Mouse (Mus musculus) small intestine, adult 2 months (tissue): ENCODE results near the gene Ccdc82. TPM values are rescaled to one million over a fixed set of nuclear protein-coding genes. Genes with fewer than 3 reads are reported as not detected.
A peak's percentile ranks its signal among the peaks of the same experiment; 100 is the strongest.

Experiments used
- H3K27ac ChIP-seq: fragments of 200-500 bp; 2 replicates; pipeline ENCODE4 v1.5.1; 2012; ENCODE audit warnings: low read depth, low read length, control low read depth, inconsistent platforms; ENCODE audit not compliant: insufficient read depth
- H3K27me3 ChIP-seq: fragments of 200-500 bp; 2 replicates; pipeline ENCODE4 v1.6.1; 2012; ENCODE audit warnings: mild to moderate bottlenecking, moderate library complexity, low read length, inconsistent platforms; ENCODE audit not compliant: control insufficient read depth, insufficient read depth
- H3K36me3 ChIP-seq: fragments of 200-500 bp; 2 replicates; pipeline ENCODE4 v1.6.1; 2012; ENCODE audit warnings: mild to moderate bottlenecking, low read length, control low read depth, inconsistent platforms; ENCODE audit not compliant: control insufficient read depth, insufficient read depth
- H3K4me1 ChIP-seq: fragments of 200-500 bp; 2 replicates; pipeline ENCODE4 v1.6.1; 2012; ENCODE audit warnings: low read length, inconsistent platforms, mixed read lengths; ENCODE audit not compliant: control insufficient read depth, insufficient read depth, insufficient read length
- H3K4me3 ChIP-seq: fragments of 200-500 bp; 2 replicates; pipeline ENCODE4 v1.5.1; 2012; ENCODE audit warnings: low read depth, mild to moderate bottlenecking, control low read depth, inconsistent platforms, low read length, moderate library complexity
- CTCF ChIP-seq: fragments of 200-500 bp; IDR thresholded peaks from 2 replicates; pipeline ENCODE4 v1.5.1; 2012; ENCODE audit warnings: low read depth, mild to moderate bottlenecking, control low read depth, inconsistent platforms, low read length, moderate library complexity, mixed read lengths; ENCODE audit not compliant: insufficient replicate concordance, insufficient read length; ENCODE audit errors: extremely low read depth
- POLR2A ChIP-seq: fragments of 200-500 bp; IDR thresholded peaks from 2 replicates; pipeline ENCODE4 v1.6.1; 2012; ENCODE audit warnings: low read depth, mild to moderate bottlenecking, control low read depth, inconsistent platforms, low read length, moderate library complexity
- WGBS: fragments of 180-500 bp; shearing (Covaris S2); methylation state at CpG from one replicate; pipeline ENCODE4 v1.1.7; 2018; 5-methylcytosine and 5-hydroxymethylcytosine counted together
- polyA plus RNA-seq: library from polyadenylated mRNA; depleted of rRNA; stranded (reverse); fragments of >200 nt; gene quantifications from 2 replicates; pipeline ENCODE4 v1.2.3, GENCODE M21; 2012; rRNA removed

Ccdc82 gene
- polyA plus RNA-seq = 1.7 and 4.1 TPM in 2 replicates

DNA sequence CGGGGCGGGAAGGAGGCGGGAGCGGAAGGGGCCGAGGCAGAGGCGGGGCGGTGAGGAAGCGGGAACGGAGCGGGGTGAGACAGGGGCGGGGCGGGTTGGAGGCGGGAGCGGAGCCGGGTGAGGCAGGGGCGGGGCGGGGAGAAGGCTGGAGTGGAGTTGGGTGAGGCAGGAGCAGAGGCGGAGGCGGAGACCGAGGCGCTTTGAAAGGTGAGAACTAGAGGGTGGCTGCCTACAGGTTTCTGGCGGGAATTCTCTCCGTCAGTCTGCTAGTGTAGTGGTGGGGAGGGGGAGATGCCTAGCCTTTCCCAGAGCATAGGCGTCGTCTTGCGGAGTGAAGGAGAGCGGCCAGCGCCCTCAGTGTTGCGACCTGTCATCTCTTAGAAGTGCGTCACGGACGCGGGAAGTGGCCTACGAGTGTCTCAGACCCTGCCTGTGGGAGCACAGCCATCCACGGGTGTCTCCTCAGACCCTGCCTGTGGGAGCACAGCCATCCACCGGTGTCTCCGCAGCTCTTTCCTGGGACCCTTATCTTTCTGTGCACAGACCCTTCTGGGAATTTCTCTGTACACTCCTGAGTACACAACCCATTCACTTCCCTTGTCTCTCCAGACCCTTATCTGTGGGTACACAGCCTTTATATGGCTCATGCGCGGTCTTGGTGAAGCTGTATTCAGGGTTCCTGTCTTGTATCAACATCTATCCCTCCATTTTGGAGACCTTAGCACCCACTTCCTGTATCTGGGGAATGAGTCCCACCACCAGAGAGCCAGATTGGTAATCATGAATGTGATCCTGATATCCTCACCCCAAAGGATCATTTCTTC lies at the start of gene Ccdc82:
Ccdc82 (plus strand) TSS at position 141 of the 824 bp plus-strand sequence.
- no peaks in the 10 kb centered on the region for H3K36me3 ChIP-seq
- H3K27ac ChIP-seq = peak within 1 kb of the TSS; percentile 85
- peaks cover 9% of the 10 kb centered on the region; the same call in 1 of the 2 replicates for H3K4me1 ChIP-seq
- TF ChIP-seq POLR2A (peak; percentile 51; the same call in 1 of the 2 replicates), CTCF (no peak)
- under 1% methylated on average over 30 of the region's 39 CpGs for WGBS
- peak within 1 kb of the TSS; percentile 98 for H3K4me3 ChIP-seq
- no peaks in the 10 kb centered on the region for H3K27me3 ChIP-seq

- Histone ChIP-seq H3K27ac (no peak overlapping the region), H3K4me1 (no peaks in the 10 kb centered on the region), H3K27me3 (no peaks in the 10 kb centered on the region), H3K4me3 (no peak overlapping the region), H3K36me3 (no peaks in the 10 kb centered on the region)
- TF ChIP-seq CTCF (no peak), POLR2A (no peak)
- WGBS = 35% methylated on average over 3 of the region's 3 CpGs
These were observed 46.7 kb upstream of the Ccdc82 start for GRCm38 (mm10) chr9:13200079-13200478.

GRCm38 (mm10) chr9:13203109-13203508 lies 43.6 kb upstream of the Ccdc82 start:
- 53% methylated on average over 1 of the region's 1 CpGs for WGBS
- no peak overlapping the region for H3K27ac ChIP-seq
- no peak overlapping the region for H3K4me3 ChIP-seq
- H3K4me1 ChIP-seq = no peaks in the 10 kb centered on the region
- TF ChIP-seq POLR2A (no peak), CTCF (no peak)
- no peaks in the 10 kb centered on the region for H3K27me3 ChIP-seq
- H3K36me3 ChIP-seq = no peaks in the 10 kb centered on the region

DNA sequence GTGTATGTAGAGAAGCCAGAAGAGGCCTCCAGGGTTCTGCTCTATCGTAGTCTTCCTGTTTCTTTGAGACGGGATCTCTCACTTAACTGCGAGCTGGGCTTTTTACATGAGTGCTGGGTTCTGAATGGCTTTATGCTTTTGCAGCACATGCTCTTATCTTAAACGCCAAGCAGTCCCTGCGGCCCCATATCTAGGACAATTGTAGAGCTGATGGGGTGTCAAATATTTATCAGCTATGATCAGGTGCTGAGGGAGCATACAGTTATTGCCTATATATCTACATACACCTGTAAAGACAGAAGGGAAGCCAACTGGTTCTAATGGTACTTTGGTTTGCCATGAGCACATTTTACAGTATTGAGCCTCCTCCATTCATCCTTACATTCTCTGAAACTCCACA lies 43.1 kb upstream of the Ccdc82 start:
- WGBS = 57% methylated on average over 5 of the region's 5 CpGs
- H3K4me3 ChIP-seq = no peak overlapping the region
- H3K27me3 ChIP-seq = no peaks in the 10 kb centered on the region
- H3K36me3 ChIP-seq = no peaks in the 10 kb centered on the region
- no peak overlapping the region for H3K27ac ChIP-seq
- no peak for TF ChIP-seq CTCF
- TF ChIP-seq POLR2A = no peak
- H3K4me1 ChIP-seq = no peaks in the 10 kb centered on the region

DNA sequence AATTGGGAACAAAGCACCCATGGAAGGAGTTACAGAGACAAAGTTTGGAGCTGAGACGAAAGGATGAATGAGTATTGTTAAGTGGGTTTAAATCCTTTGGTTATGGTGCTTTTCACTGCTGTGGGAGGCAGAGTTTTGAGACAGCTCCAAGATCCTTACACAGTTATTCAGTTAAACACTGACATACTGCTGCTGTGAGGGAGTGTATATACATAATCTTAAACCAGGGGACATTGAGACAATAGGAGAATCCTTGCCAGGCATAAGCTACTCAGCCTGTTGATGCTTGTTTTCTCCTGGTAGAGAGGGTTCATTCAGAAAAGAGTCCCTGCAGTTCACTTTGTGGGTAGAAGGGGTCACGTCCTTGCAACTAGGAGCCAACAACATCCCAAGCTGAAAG lies 40.4 kb upstream of the Ccdc82 start:
- H3K27me3 ChIP-seq = no peaks in the 10 kb centered on the region
- 57% methylated on average over 2 of the region's 2 CpGs for WGBS
- no peaks in the 10 kb centered on the region for H3K4me1 ChIP-seq
- no peak overlapping the region for H3K4me3 ChIP-seq
- no peaks in the 10 kb centered on the region for H3K36me3 ChIP-seq
- H3K27ac ChIP-seq = no peak overlapping the region
- TF ChIP-seq CTCF (no peak), POLR2A (no peak)

- H3K27me3 ChIP-seq = no peaks in the 10 kb centered on the region
- TF ChIP-seq POLR2A (no peak), CTCF (no peak)
- 93% methylated on average over 1 of the region's 1 CpGs for WGBS
- no peaks in the 10 kb centered on the region for H3K4me1 ChIP-seq
- no peak overlapping the region for H3K4me3 ChIP-seq
- no peak overlapping the region for H3K27ac ChIP-seq
- H3K36me3 ChIP-seq = no peaks in the 10 kb centered on the region
These were observed 20.9 kb upstream of the Ccdc82 start for GRCm38 (mm10) chr9:13225872-13226271.

GRCm38 (mm10) chr9:13230553-13230952 lies 16.2 kb upstream of the Ccdc82 start:
- Histone ChIP-seq H3K27me3 (no peaks in the 10 kb centered on the region), H3K4me1 (no peaks in the 10 kb centered on the region), H3K36me3 (no peaks in the 10 kb centered on the region), H3K27ac (no peak overlapping the region), H3K4me3 (no peak overlapping the region)
- WGBS = 10% methylated on average over 4 of the region's 4 CpGs
- TF ChIP-seq CTCF = no peak
- no peak for TF ChIP-seq POLR2A
